In the genomic region with DNA sequence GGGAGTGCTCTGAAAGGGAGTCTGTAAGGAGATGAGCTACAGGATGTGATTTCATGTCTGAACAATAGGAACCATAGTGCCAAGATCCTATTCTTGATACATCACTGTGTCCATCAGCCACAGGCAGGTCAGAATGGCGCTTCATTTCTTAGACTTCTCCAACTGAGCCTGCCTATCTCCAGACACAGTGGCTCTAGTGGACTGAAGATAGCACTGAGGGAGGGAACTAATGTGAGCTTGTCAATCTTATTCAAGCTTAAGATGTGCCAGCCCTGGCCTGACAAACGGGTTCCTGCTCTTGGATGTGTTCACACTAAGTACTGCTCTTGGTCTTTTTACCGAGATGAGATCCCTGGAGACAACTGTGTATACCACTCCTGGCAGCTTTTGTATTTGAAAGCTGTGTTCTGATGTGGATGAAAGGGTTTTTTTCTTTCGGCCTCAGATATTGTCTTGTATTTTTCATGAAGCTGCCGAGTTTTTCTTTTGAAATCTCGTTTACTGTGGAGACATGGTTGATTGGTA, we compare ENCODE assay signal across 25 mouse cellular contexts. TPM values are rescaled to one million over a fixed set of nuclear protein-coding genes. Genes with fewer than 3 reads are reported as not detected.
DNase-seq lines count a peak whose midpoint lies in the region; ATAC-seq and TF ChIP-seq lines count a peak whose summit lies in the region.
"Had no signal": no experiment of that assay in that cellular context is flagged by ENCODE, and none has a peak within 500 bp of the region (broad histone marks: within the 10 kb centered on the region; RNA-seq: fewer than 3 reads in every experiment).

No protein-coding gene starts in this region.

- H3K79me2 ChIP-seq in MEL (ENCODE audit: control insufficient read depth, insufficient read depth, low read length, poor library complexity): no peaks in the 10 kb centered on the region

- no peak for TF ChIP-seq POLR2A in MEL (IDR thresholded peaks at IDR 0.05; ENCODE audit: control insufficient read depth in 1 of 2, insufficient read depth in 1 of 2, low read depth in 1 of 2, low read length in 2 of 2, poor library complexity in 1 of 2)
- no peak for TF ChIP-seq POLR2A in brain, embryonic 14.5 days (IDR thresholded peaks at IDR 0.05; ENCODE audit: borderline replicate concordance, extremely low read depth, insufficient read depth, insufficient read length, poor library complexity, severe bottlenecking)

- DNase-seq in midbrain, embryonic 14.5 days: peak; percentile 28
- DNase-seq in midbrain, embryonic 11.5 days (ENCODE audit: low spot score, missing footprints): no peak
- peak; percentile 73 for DNase-seq in MEL (ENCODE audit: low read depth, low spot score)
- peak; percentile 34 for DNase-seq in brain, embryonic 14.5 days (ENCODE audit: low read depth)
- no peak for DNase-seq in cerebellum, adult 18-20 months
- no peak for DNase-seq in kidney, postnatal 4 days
- DNase-seq: adrenal gland, postnatal 10 days; adrenal gland, postnatal 36 days; cerebellum, adult 11 months; cerebellum, adult 8-10 months; cerebellum, postnatal 10 days; cerebellum, postnatal 36 days; embryo, embryonic 11 days; gastrocnemius, postnatal 10 days; gastrocnemius, postnatal 36 days had no signal

- H3K9me3 ChIP-seq in midbrain, embryonic 14.5 days (ENCODE audit: control insufficient read depth, low read length): no peaks in the 10 kb centered on the region
- no peaks in the 10 kb centered on the region for H3K9me3 ChIP-seq in midbrain, embryonic 11.5 days (ENCODE audit: control insufficient read depth, low read length)
- no peaks in the 10 kb centered on the region for H3K9me3 ChIP-seq in MEL (replicated peaks; ENCODE audit: insufficient read depth, low read length)
- H3K9me3 ChIP-seq: embryonic facial prominence, embryonic 10.5 days; embryonic facial prominence, embryonic 13.5 days; forebrain, embryonic 13.5 days; hindbrain, embryonic 10.5 days; hindbrain, embryonic 13.5 days had no signal

- H3K9ac ChIP-seq in midbrain, embryonic 14.5 days (replicated peaks; ENCODE audit: low read length): no peak overlapping the region
- no peak overlapping the region for H3K9ac ChIP-seq in midbrain, embryonic 11.5 days (ENCODE audit: low read length)
- no peak overlapping the region for H3K9ac ChIP-seq in MEL (ENCODE audit: control insufficient read depth, low read depth, low read length, poor library complexity, severe bottlenecking)
- H3K9ac ChIP-seq: embryonic facial prominence, embryonic 13.5 days; forebrain, embryonic 13.5 days; hindbrain, embryonic 13.5 days had no signal

- no peaks in the 10 kb centered on the region for H3K36me3 ChIP-seq in midbrain, embryonic 14.5 days (ENCODE audit: control insufficient read depth, insufficient read depth, low read length)
- H3K36me3 ChIP-seq in midbrain, embryonic 11.5 days (ENCODE audit: control insufficient read depth, insufficient read depth, low read length): no peaks in the 10 kb centered on the region
- peaks cover 0 to 29% of the 10 kb centered on the region in 2 experiments; a peak in 2 of 4 replicates for H3K36me3 ChIP-seq in MEL (ENCODE audit: control insufficient read depth in 1 of 2, insufficient read depth in 2 of 2, low read length in 2 of 2)
- H3K36me3 ChIP-seq: embryonic facial prominence, embryonic 10.5 days; embryonic facial prominence, embryonic 13.5 days; hindbrain, embryonic 10.5 days; hindbrain, embryonic 13.5 days had no signal

- no peaks in the 10 kb centered on the region for H3K27me3 ChIP-seq in midbrain, embryonic 14.5 days (ENCODE audit: control insufficient read depth, insufficient read depth, low read length)
- no peaks in the 10 kb centered on the region for H3K27me3 ChIP-seq in midbrain, embryonic 11.5 days (ENCODE audit: control insufficient read depth, insufficient read depth, low read length)
- no peaks in the 10 kb centered on the region for H3K27me3 ChIP-seq in MEL (ENCODE audit: control insufficient read depth in 1 of 2, insufficient read depth in 2 of 2, low read length in 2 of 2)
- H3K27me3 ChIP-seq: embryonic facial prominence, embryonic 13.5 days; forebrain, embryonic 13.5 days; hindbrain, embryonic 13.5 days had no signal

- no peak overlapping the region for H3K4me3 ChIP-seq in midbrain, embryonic 14.5 days (replicated peaks; ENCODE audit: low read depth, low read length)
- no peak overlapping the region for H3K4me3 ChIP-seq in midbrain, embryonic 11.5 days (ENCODE audit: low read depth, low read length)
- no peak overlapping the region for H3K4me3 ChIP-seq in MEL (ENCODE audit: control insufficient read depth in 1 of 2, insufficient read depth in 1 of 2, low read depth in 2 of 2, low read length in 2 of 2)
- H3K4me3 ChIP-seq: embryonic facial prominence, embryonic 10.5 days; embryonic facial prominence, embryonic 13.5 days; erythroblast, embryonic 14.5 days; forebrain, embryonic 13.5 days; hindbrain, embryonic 10.5 days; hindbrain, embryonic 13.5 days had no signal

- no peak for TF ChIP-seq CTCF in MEL (IDR thresholded peaks at IDR 0.05 in 2 of 3, conservative IDR thresholded peaks at IDR 0.05 in 1 of 3; ENCODE audit: control insufficient read depth in 1 of 3, insufficient read depth in 1 of 3, low read depth in 2 of 3, low read length in 3 of 3, poor library complexity in 1 of 3, severe bottlenecking in 1 of 3)
- no peak for TF ChIP-seq CTCF in brain, embryonic 14.5 days (IDR thresholded peaks at IDR 0.05; ENCODE audit: borderline replicate concordance, extremely low read depth, insufficient read depth, insufficient read length)

- no peak for TF ChIP-seq RAD21 in MEL (IDR thresholded peaks at IDR 0.05; ENCODE audit: low read depth, low read length)

- WGBS in midbrain, embryonic 14.5 days: 43% methylated on average over 6 of the region's 6 CpGs
- WGBS in midbrain, embryonic 11.5 days: 75% methylated on average over 6 of the region's 6 CpGs

- TF ChIP-seq EP300 in MEL (IDR thresholded peaks at IDR 0.05; ENCODE audit: low read depth in 1 of 2, low read length in 2 of 2): peak; percentile 66 to 79

- H3K4me2 ChIP-seq in midbrain, embryonic 14.5 days (ENCODE audit: low read length): no peak overlapping the region
- H3K4me2 ChIP-seq in midbrain, embryonic 11.5 days: no peak overlapping the region
- H3K4me2 ChIP-seq: embryonic facial prominence, embryonic 13.5 days; forebrain, embryonic 13.5 days; heart, embryonic 11.5 days; hindbrain, embryonic 13.5 days had no signal

- H3K27ac ChIP-seq in midbrain, embryonic 14.5 days (replicated peaks; ENCODE audit: low read depth, low read length): no peak overlapping the region
- no peak overlapping the region for H3K27ac ChIP-seq in midbrain, embryonic 11.5 days (ENCODE audit: low read depth, low read length)
- no peak overlapping the region for H3K27ac ChIP-seq in MEL (ENCODE audit: control insufficient read depth, low read depth, low read length)
- H3K27ac ChIP-seq: embryonic facial prominence, embryonic 10.5 days; embryonic facial prominence, embryonic 13.5 days; forebrain, embryonic 13.5 days; hindbrain, embryonic 10.5 days; hindbrain, embryonic 13.5 days had no signal

- no peaks in the 10 kb centered on the region for H3K4me1 ChIP-seq in midbrain, embryonic 14.5 days (ENCODE audit: control insufficient read depth, insufficient read depth, low read length)
- H3K4me1 ChIP-seq in midbrain, embryonic 11.5 days (ENCODE audit: control insufficient read depth, insufficient read depth, low read length): no peaks in the 10 kb centered on the region
- peaks cover 29 to 37% of the 10 kb centered on the region in 2 experiments for H3K4me1 ChIP-seq in MEL (ENCODE audit: control insufficient read depth in 1 of 2, insufficient read depth in 2 of 2, low read length in 2 of 2)
- H3K4me1 ChIP-seq: forebrain, embryonic 13.5 days; hindbrain, embryonic 10.5 days; hindbrain, embryonic 13.5 days had no signal

- ATAC-seq in midbrain, embryonic 14.5 days (ENCODE audit: low FRiP score, low TSS enrichment): no peak; the same call in 1 of the 2 replicates
- no peak for ATAC-seq in midbrain, embryonic 11.5 days (ENCODE audit: low FRiP score)
- ATAC-seq: CD4-positive, CD25-positive, alpha-beta regulatory T cell, adult 4 months; forebrain, embryonic 13.5 days; forebrain, embryonic 16.5 days; hindbrain, embryonic 16.5 days had no signal

TF ChIP-seq in MEL, 35 proteins besides CTCF, POLR2A, EP300 and RAD21:
- TF ChIP-seq USF1 (IDR thresholded peaks at IDR 0.05; ENCODE audit: low read depth, low read length) (no peak), RCOR1 (IDR thresholded peaks at IDR 0.05; ENCODE audit: low read depth, low read length) (peak; percentile 17; the same call in 1 of the 2 replicates), GATA1 (IDR thresholded peaks at IDR 0.05; ENCODE audit: low read depth, low read length) (peak; percentile 71), TAL1 (IDR thresholded peaks at IDR 0.05; ENCODE audit: low read length) (peak; percentile 49), TCF12 (IDR thresholded peaks at IDR 0.05; ENCODE audit: low read depth, low read length) (peak; percentile 62; the same call in 1 of the 2 replicates), HCFC1 (IDR thresholded peaks at IDR 0.05; ENCODE audit: low read depth, low read length) (no peak), SMC3 (IDR thresholded peaks at IDR 0.05; ENCODE audit: low read depth, low read length) (0 out of 2 replicates have a peak, but pooled peaks have one; percentile 2)

RNA-seq across cellular contexts. Expression of a gene that starts 54.5 kb away (rescaled TPM):
- polyA plus RNA-seq in midbrain, embryonic 14.5 days (2014; fragmentation: Nextera tagmentation; extraction: Ambion mirVana): not detected in 2 replicates
- polyA plus RNA-seq in midbrain, embryonic 11.5 days (2014; fragmentation: Nextera tagmentation; extraction: Ambion mirVana): 0.07 TPM in 1 of 2 replicates, not detected in the other
- total RNA-seq in MEL (2012; rRNA removed): 0.27 and 0.69 TPM in 2 replicates
- 1 to 10 TPM in 1 of 2 experiments, not detected in 1; 1.6 TPM for polyA plus RNA-seq in MEL (2012; ENCODE audit: insufficient read depth in 1 of 2, insufficient read length in 2 of 2, low read depth in 1 of 2, low replicate concordance in 2 of 2, missing spikeins in 1 of 2)
- 0.06 and 0.08 TPM in 2 replicates for polyA plus RNA-seq in brain, embryonic 14.5 days (2012; rRNA removed)
- polyA plus RNA-seq: embryonic facial prominence, embryonic 10.5 days; erythroblast, embryonic 14.5 days; forebrain, embryonic 13.5 days; forebrain, embryonic 16.5 days had no signal

RNA-seq across cellular contexts. Expression of a gene that starts 59.8 kb away (rescaled TPM):
- polyA plus RNA-seq in midbrain, embryonic 14.5 days (2014; fragmentation: Nextera tagmentation; extraction: Ambion mirVana): 81.5 and 87.7 TPM in 2 replicates
- polyA plus RNA-seq in midbrain, embryonic 11.5 days (2014; fragmentation: Nextera tagmentation; extraction: Ambion mirVana): 85.3 and 109 TPM in 2 replicates
- 159 and 199 TPM in 2 replicates for total RNA-seq in MEL (2012; rRNA removed)
- 100 to 1,000 TPM in 1 of 2 experiments, not detected in 1; 186 TPM for polyA plus RNA-seq in MEL (2012; ENCODE audit: insufficient read depth in 1 of 2, insufficient read length in 2 of 2, low read depth in 1 of 2, low replicate concordance in 2 of 2, missing spikeins in 1 of 2)
- polyA plus RNA-seq in brain, embryonic 14.5 days (2012; rRNA removed): 61.7 and 62.5 TPM in 2 replicates

Comparison
In these comparisons a context has a peak if more than half of its experiments do, and no peak if none do; other contexts are left out.
1. DNase-seq: peak in midbrain, embryonic 14.5 days (single experiment), MEL (single experiment) and brain, embryonic 14.5 days (single experiment); none in midbrain, embryonic 11.5 days (single experiment), cerebellum, adult 18-20 months (0 of 2) and kidney, postnatal 4 days (0 of 2).